Mouse (Mus musculus) heart, adult 2 months (tissue): ENCODE data around the gene Srsf2.

Experiments used
- CTCF ChIP-seq: fragments of 200-600 bp; IDR thresholded peaks from 2 replicates; pipeline ENCODE4 v1.8.1; 2022; ENCODE audit warnings: antibody characterized with exemption, mild to moderate bottlenecking, moderate library complexity
- EP300 ChIP-seq: fragments of 200-500 bp; IDR thresholded peaks from 2 replicates; pipeline ENCODE4 v1.6.1; 2011; ENCODE audit warnings: low read depth, low read length, control low read depth; ENCODE audit not compliant: insufficient read depth
- POLR2A ChIP-seq: fragments of 200-500 bp; IDR thresholded peaks from 2 replicates; pipeline ENCODE4 v1.6.1; 2011; ENCODE audit warnings: mild to moderate bottlenecking, low read depth, low read length, control low read depth; ENCODE audit not compliant: insufficient read depth

DNA sequence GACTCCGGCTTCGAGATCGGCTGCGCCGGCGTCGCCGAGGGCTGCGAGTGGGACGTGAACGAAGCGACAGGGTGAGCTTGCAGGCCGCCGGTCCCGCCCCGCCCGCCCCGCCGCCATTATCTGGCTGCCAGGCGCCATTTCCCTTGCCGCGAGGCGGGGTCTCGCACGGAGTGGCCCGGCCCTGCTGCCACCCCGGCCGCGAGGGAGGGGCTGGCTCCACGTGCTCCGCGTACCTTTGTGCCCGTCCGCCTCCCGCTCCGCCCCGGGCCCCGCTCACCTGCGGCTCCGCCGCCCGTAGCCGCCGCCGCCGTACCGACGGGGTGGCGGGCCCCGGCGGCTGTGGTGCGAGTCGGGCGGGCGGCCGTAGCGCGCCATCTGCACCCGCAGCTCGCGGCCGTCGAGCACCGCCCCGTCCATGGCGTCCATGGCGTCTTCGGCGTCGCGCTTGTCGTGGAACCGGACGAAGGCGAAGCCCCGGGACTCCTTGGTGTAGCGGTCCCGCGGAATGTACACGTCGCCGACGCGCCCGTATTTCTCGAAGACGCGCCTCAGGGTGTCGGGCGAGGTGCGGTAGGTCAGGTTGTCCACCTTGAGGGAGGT is 503 bp downstream of the Srsf2 start, which contains the start of gene Mfsd11:
- TF ChIP-seq EP300 (no peak), CTCF (no peak), POLR2A (no peak)
